Mouse (Mus musculus) G1E (cell line): Measurements from ENCODE around the gene Malsu1. TPM values are rescaled to one million over a fixed set of nuclear protein-coding genes. Genes with fewer than 3 reads are reported as not detected.

Source experiments
- ATAC-seq: 2 replicates; pipeline ENCODE4 v1.8.0; 2016; ENCODE audit warnings: mild to moderate bottlenecking; ENCODE audit not compliant: insufficient number of reproducible peaks, poor library complexity, low FRiP score, severe bottlenecking; ENCODE audit errors: extremely low read depth
- DNase-seq: peaks from one replicate; pipeline ENCODE4 v3.0.0; 2012; ENCODE audit warnings: low spot score
- H3K27me3 ChIP-seq: 2 replicates; pipeline ENCODE4 v1.6.1; 2012; ENCODE audit warnings: mild to moderate bottlenecking, low read length, inconsistent platforms; ENCODE audit not compliant: insufficient read depth
- H3K36me3 ChIP-seq: replicated peaks from 2 replicates; pipeline ENCODE3; 2012; ENCODE audit warnings: mild to moderate bottlenecking, inconsistent platforms
- H3K4me1 ChIP-seq: 2 replicates; pipeline ENCODE4 v1.6.1; 2012; ENCODE audit warnings: low read depth, low read length, inconsistent platforms, mixed read lengths; ENCODE audit not compliant: insufficient read depth
- H3K4me3 ChIP-seq: 2 replicates; pipeline ENCODE4 v1.5.1; 2012; ENCODE audit warnings: low read depth, mild to moderate bottlenecking, inconsistent platforms, low read length, moderate library complexity, mixed read lengths
- H3K9me3 ChIP-seq: replicated peaks from 2 replicates; pipeline ENCODE4 v1.6.1; 2012; ENCODE audit warnings: inconsistent platforms
- CTCF ChIP-seq: IDR thresholded peaks from 2 replicates; pipeline ENCODE4 v1.5.1; 2012; ENCODE audit warnings: low read depth, low read length, inconsistent platforms, mixed read lengths
- GATA1 ChIP-seq: IDR thresholded peaks from 2 replicates; pipeline ENCODE4 v1.6.1; 2012; ENCODE audit warnings: borderline replicate concordance, low read length, inconsistent platforms, mixed read lengths
- GATA2 ChIP-seq: IDR thresholded peaks from 2 replicates; pipeline ENCODE4 v1.6.1; 2012; ENCODE audit warnings: low read depth, low read length, inconsistent platforms, borderline replicate concordance
- POLR2AphosphoS5 ChIP-seq: IDR thresholded peaks from 2 replicates; pipeline ENCODE4 v1.6.1; 2012; ENCODE audit warnings: low read depth, low read length, inconsistent platforms; ENCODE audit not compliant: insufficient replicate concordance
- TAL1 ChIP-seq: conservative IDR thresholded peaks from 2 replicates; pipeline ENCODE4 v1.6.1; 2012; ENCODE audit warnings: low read depth, low read length, inconsistent platforms, mixed read lengths
- polyA plus RNA-seq: library from polyadenylated mRNA; stranded (reverse); fragments of >175 nt; gene quantifications from 2 replicates; pipeline ENCODE4 v1.2.3, GENCODE M21; 2012
- total RNA-seq, 2 experiments: library from RNA; stranded (forward) in 1 of 2; stranded (reverse) in 1 of 2; fragments of 200-1000 nt in 1 of 2; fragments of >200 nt in 1 of 2; fragmentation: Nextera tagmentation in 1 of 2; gene quantifications; 2 replicates each; pipeline ENCODE4 v1.2.3; 2014 to 2017

The Malsu1 gene
- 29.3 and 34.7 TPM in 2 replicates for total RNA-seq (2014; fragmentation: Nextera tagmentation)
- 46.9 and 48.7 TPM in 2 replicates for total RNA-seq (2017)
- 41.4 and 57.6 TPM in 2 replicates for polyA plus RNA-seq

- peak; percentile 97 for DNase-seq
- Histone ChIP-seq H3K4me1 (peaks cover 22% of the 10 kb centered on the region), H3K9me3 (no peaks in the 10 kb centered on the region), H3K27me3 (peaks cover 2% of the 10 kb centered on the region; the same call in 1 of the 2 replicates), H3K4me3 (peak within 1 kb of the TSS; percentile 99), H3K36me3 (peaks cover 28% of the 10 kb centered on the region)
- peak; percentile 89 for ATAC-seq
- TF ChIP-seq POLR2AphosphoS5 = no peak
- no peak for TF ChIP-seq CTCF
- no peak for TF ChIP-seq TAL1
- TF ChIP-seq GATA1 = no peak
- TF ChIP-seq GATA2 = no peak
Measured at GRCm38 (mm10) chr6:49073304-49074116, at the start of gene Malsu1. TSS of gene Malsu1 (plus strand) at chr6:49073795.

- TF ChIP-seq POLR2AphosphoS5 = no peak
- no peak for TF ChIP-seq GATA1
- no peak for TF ChIP-seq CTCF
- TF ChIP-seq GATA2 = no peak
- TF ChIP-seq TAL1 = no peak
- Histone ChIP-seq H3K4me3 (no peak overlapping the region), H3K4me1 (0 out of 2 replicates have a peak, but pooled peaks cover 2% of the 10 kb centered on the region), H3K36me3 (no peaks in the 10 kb centered on the region), H3K9me3 (no peaks in the 10 kb centered on the region), H3K27me3 (peaks cover 9% of the 10 kb centered on the region)
- ATAC-seq (no peak), DNase-seq (no peak)
Measured at GRCm38 (mm10) chr6:49025290-49025689, 48.3 kb upstream of the Malsu1 start.

- DNase-seq = no peak
- Histone ChIP-seq H3K9me3 (no peaks in the 10 kb centered on the region), H3K4me1 (0 out of 2 replicates have a peak, but pooled peaks cover 2% of the 10 kb centered on the region), H3K27me3 (peaks cover 9% of the 10 kb centered on the region), H3K4me3 (no peak overlapping the region), H3K36me3 (no peaks in the 10 kb centered on the region)
- no peak for TF ChIP-seq GATA1
- no peak for TF ChIP-seq POLR2AphosphoS5
- no peak for TF ChIP-seq CTCF
- no peak for TF ChIP-seq TAL1
- no peak for TF ChIP-seq GATA2
- no peak for ATAC-seq
Measured at GRCm38 (mm10) chr6:49026496-49026895, 47.1 kb upstream of the Malsu1 start.

GRCm38 (mm10) chr6:49028019-49028418, 45.6 kb upstream of the Malsu1 start:
- Histone ChIP-seq H3K27me3 (peaks cover 9% of the 10 kb centered on the region), H3K36me3 (no peaks in the 10 kb centered on the region), H3K9me3 (no peaks in the 10 kb centered on the region), H3K4me3 (no peak overlapping the region), H3K4me1 (0 out of 2 replicates have a peak, but pooled peaks cover 2% of the 10 kb centered on the region)
- no peak for TF ChIP-seq CTCF
- TF ChIP-seq TAL1 = no peak
- TF ChIP-seq GATA1 = no peak
- no peak for TF ChIP-seq POLR2AphosphoS5
- TF ChIP-seq GATA2 = no peak
- ATAC-seq = no peak
- no peak for DNase-seq

GRCm38 (mm10) chr6:49028708-49029107, 44.9 kb upstream of the Malsu1 start:
- Histone ChIP-seq H3K27me3 (peaks cover 4% of the 10 kb centered on the region), H3K4me3 (no peak overlapping the region), H3K4me1 (0 out of 2 replicates have a peak, but pooled peaks cover 2% of the 10 kb centered on the region), H3K9me3 (no peaks in the 10 kb centered on the region), H3K36me3 (no peaks in the 10 kb centered on the region)
- TF ChIP-seq POLR2AphosphoS5 = no peak
- no peak for TF ChIP-seq GATA1
- ATAC-seq = no peak
- DNase-seq = no peak

- no peaks in the 10 kb centered on the region for H3K9me3 ChIP-seq
- peaks cover 4% of the 10 kb centered on the region; the same call in 1 of the 2 replicates for H3K27me3 ChIP-seq
- DNase-seq (no peak), ATAC-seq (no peak)
- no peaks in the 10 kb centered on the region for H3K36me3 ChIP-seq
- H3K4me1 ChIP-seq = 0 out of 2 replicates have a peak, but pooled peaks cover 2% of the 10 kb centered on the region
- TF ChIP-seq TAL1 = no peak
- TF ChIP-seq CTCF = no peak
- TF ChIP-seq GATA1 = no peak
- TF ChIP-seq POLR2AphosphoS5 = no peak
- TF ChIP-seq GATA2 = no peak
- H3K4me3 ChIP-seq = no peak overlapping the region
Measured at GRCm38 (mm10) chr6:49031230-49031629, 42.4 kb upstream of the Malsu1 start.
